Mouse (Mus musculus) heart, embryonic 15.5 days (tissue): Measurements from ENCODE around the gene Zfp704. TPM values are rescaled to one million over a fixed set of nuclear protein-coding genes. Genes with fewer than 3 reads are reported as not detected.
A peak's percentile ranks its signal among the peaks of the same experiment; 100 is the strongest.

Experiments
- ATAC-seq: fragments of 200-750 bp; cut with Nextera tagmentation; replicated peaks from 2 replicates; pipeline ENCODE4 v1.8.0; 2017; ENCODE audit warnings: low read depth, moderate TSS enrichment; ENCODE audit not compliant: insufficient number of reproducible peaks, insufficient read depth, low FRiP score
- H3K27ac ChIP-seq: fragments of 300-500 bp; sonication (generic); 2 replicates; pipeline ENCODE4 v1.5.1; 2015; ENCODE audit warnings: mild to moderate bottlenecking, inconsistent platforms
- H3K27me3 ChIP-seq: fragments of 300-500 bp; sonication (generic); 2 replicates; pipeline ENCODE4 v1.6.1; 2015; ENCODE audit warnings: inconsistent platforms
- H3K36me3 ChIP-seq: fragments of 300-500 bp; sonication (generic); 2 replicates; pipeline ENCODE4 v1.6.1; 2015; ENCODE audit warnings: mild to moderate bottlenecking, inconsistent platforms
- H3K4me1 ChIP-seq: fragments of 300-500 bp; sonication (generic); replicated peaks from 2 replicates; pipeline ENCODE4 v1.6.1; 2015; ENCODE audit warnings: inconsistent platforms
- H3K4me2 ChIP-seq: fragments of 300-500 bp; sonication (generic); 2 replicates; pipeline ENCODE4 v1.6.1; 2015; ENCODE audit warnings: inconsistent platforms, mild to moderate bottlenecking, moderate library complexity
- H3K4me3 ChIP-seq: fragments of 300-500 bp; sonication (generic); 2 replicates; pipeline ENCODE4 v1.5.1; 2015; ENCODE audit warnings: mild to moderate bottlenecking, inconsistent platforms
- H3K9ac ChIP-seq: fragments of 300-500 bp; sonication (generic); 2 replicates; pipeline ENCODE4 v1.6.1; 2015; ENCODE audit warnings: mild to moderate bottlenecking, inconsistent platforms
- H3K9me3 ChIP-seq: fragments of 300-500 bp; sonication (generic); replicated peaks from 2 replicates; pipeline ENCODE4 v1.6.1; 2016; ENCODE audit warnings: inconsistent platforms
- WGBS: fragments of 180-500 bp; shearing (Covaris S2); methylation state at CpG from one replicate; pipeline ENCODE4 v1.1.7; 2015; ENCODE audit warnings: mixed read lengths; 5-methylcytosine and 5-hydroxymethylcytosine counted together
- polyA plus RNA-seq: library from polyadenylated mRNA; unstranded; fragments of >200 nt; fragmentation: Nextera tagmentation; extraction: Ambion mirVana; gene quantifications from 2 replicates; pipeline ENCODE4 v1.2.1, GENCODE M21; 2015

The Zfp704 gene
- polyA plus RNA-seq, 1 experiment from 2014 or later: 5.6 TPM

GRCm38 (mm10) chr3:9554916-9555315 is 55.0 kb downstream of the Zfp704 start:
- Histone ChIP-seq H3K4me3 (no peak overlapping the region), H3K4me1 (peaks cover 20% of the 10 kb centered on the region), H3K27ac (no peak overlapping the region), H3K4me2 (no peak overlapping the region), H3K9me3 (no peaks in the 10 kb centered on the region), H3K27me3 (no peaks in the 10 kb centered on the region), H3K36me3 (no peaks in the 10 kb centered on the region), H3K9ac (no peak overlapping the region)
- ATAC-seq: no peak
- 88% methylated on average over 6 of the region's 6 CpGs for WGBS

- Histone ChIP-seq H3K4me2 (no peak overlapping the region), H3K4me3 (no peak overlapping the region), H3K27me3 (no peaks in the 10 kb centered on the region), H3K9ac (no peak overlapping the region), H3K9me3 (no peaks in the 10 kb centered on the region), H3K27ac (no peak overlapping the region), H3K36me3 (no peaks in the 10 kb centered on the region), H3K4me1 (peaks cover 36% of the 10 kb centered on the region)
- no peak; the same call in 1 of the 2 replicates for ATAC-seq
- 45% methylated on average over 8 of the region's 8 CpGs for WGBS
Observed at GRCm38 (mm10) chr3:9552332-9552731, 57.6 kb downstream of the Zfp704 start.

GRCm38 (mm10) chr3:9550930-9551329 is 59.0 kb downstream of the Zfp704 start:
- Histone ChIP-seq H3K36me3 (no peaks in the 10 kb centered on the region), H3K4me1 (peaks cover 44% of the 10 kb centered on the region), H3K9me3 (no peaks in the 10 kb centered on the region), H3K4me3 (no peak overlapping the region), H3K4me2 (no peak overlapping the region), H3K9ac (no peak overlapping the region), H3K27me3 (no peaks in the 10 kb centered on the region), H3K27ac (no peak overlapping the region)
- no peak for ATAC-seq
- WGBS: 65% methylated on average over 1 of the region's 1 CpGs

DNA sequence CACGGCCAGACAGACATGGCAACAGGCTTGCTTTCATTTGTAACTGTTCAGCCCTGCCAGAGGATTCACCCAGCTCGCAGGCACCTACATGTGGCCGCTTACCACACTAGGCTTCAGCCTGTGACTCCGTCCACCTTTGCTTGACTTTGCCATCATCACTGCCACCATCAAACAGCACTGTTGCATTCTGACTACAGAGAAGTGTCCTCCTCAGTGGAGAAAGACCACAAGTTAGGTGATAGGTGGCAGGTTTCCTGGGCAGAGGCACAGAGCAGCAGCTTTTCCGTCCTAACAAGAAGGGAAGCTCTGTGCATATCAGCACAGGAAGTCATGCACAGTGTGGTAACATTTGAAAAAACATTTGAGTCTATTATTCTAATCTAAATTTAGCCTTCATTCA is 60.1 kb downstream of the Zfp704 start:
- 0 out of 2 replicates have a peak overlapping the region, but pooled peaks have one; percentile 14 for H3K4me2 ChIP-seq
- WGBS: 58% methylated on average over 5 of the region's 5 CpGs
- H3K4me3 ChIP-seq: no peak overlapping the region
- no peak overlapping the region for H3K9ac ChIP-seq
- no peak overlapping the region for H3K27ac ChIP-seq
- H3K4me1 ChIP-seq: peaks cover 44% of the 10 kb centered on the region
- H3K27me3 ChIP-seq: no peaks in the 10 kb centered on the region
- no peak for ATAC-seq
- no peaks in the 10 kb centered on the region for H3K36me3 ChIP-seq
- H3K9me3 ChIP-seq: no peaks in the 10 kb centered on the region

DNA sequence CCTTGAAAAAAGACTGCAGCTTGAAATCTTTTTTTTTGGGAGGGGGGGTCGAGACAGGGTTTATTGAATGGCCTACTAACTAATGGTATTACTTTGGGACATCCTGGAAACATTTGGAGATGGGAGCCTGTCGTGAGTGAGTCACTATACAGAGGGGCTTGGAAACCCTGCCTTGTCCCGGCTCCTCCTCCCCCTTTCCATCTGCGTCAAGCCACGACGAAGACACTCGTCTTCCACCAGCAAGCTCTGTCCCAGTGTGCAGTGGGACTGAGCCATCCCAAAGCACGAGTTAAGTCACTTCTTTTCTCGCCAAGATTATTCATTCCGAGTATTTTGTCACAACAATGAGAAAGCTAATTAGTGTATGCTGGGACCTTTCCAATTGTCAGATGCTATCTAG is 61.7 kb downstream of the Zfp704 start:
- ATAC-seq: no peak
- H3K27me3 ChIP-seq: no peaks in the 10 kb centered on the region
- no peak overlapping the region for H3K27ac ChIP-seq
- no peak overlapping the region for H3K4me3 ChIP-seq
- no peaks in the 10 kb centered on the region for H3K9me3 ChIP-seq
- no peaks in the 10 kb centered on the region for H3K36me3 ChIP-seq
- WGBS: 42% methylated on average over 10 of the region's 10 CpGs
- H3K4me1 ChIP-seq: peaks cover 47% of the 10 kb centered on the region
- H3K9ac ChIP-seq: no peak overlapping the region
- H3K4me2 ChIP-seq: no peak overlapping the region; the same call in 1 of the 2 replicates

DNA sequence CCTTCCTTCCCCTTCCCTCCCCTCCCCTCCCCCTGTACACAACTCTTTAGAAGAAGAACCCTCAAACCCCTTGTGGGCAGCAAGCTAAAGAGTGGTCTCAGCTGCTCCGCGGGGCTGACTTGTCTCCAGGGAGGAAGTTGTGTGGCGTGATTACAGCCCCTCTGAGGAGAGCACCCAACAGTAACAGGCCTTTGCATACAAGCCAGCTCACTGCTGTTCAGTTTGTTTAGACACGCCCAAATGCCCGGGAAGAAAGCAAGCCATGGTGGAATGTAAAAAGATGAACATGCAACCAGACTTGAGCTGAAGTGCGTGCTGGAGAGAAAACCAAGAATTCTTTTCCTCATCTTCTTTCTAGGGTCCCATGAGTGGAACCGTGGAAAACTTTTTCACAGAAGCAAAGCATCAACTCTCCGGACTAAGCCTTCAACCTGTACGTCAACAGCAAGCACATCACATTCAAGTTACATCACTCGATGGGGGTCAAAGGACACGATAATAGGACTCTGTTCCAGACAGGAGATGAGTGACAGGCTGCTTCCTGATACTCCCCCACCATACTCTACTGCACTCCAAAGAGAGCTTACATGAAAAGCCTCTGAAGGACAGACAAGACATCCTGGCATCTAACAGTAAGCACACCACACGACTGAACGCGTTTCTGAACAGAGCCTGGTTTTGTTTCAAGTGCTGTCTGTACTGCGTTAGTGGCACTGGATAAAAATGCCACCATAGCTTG is 62.8 kb downstream of the Zfp704 start:
- Histone ChIP-seq H3K4me2 (peak overlapping the region; percentile 17; the same call in 1 of the 2 replicates), H3K4me1 (peaks cover 40% of the 10 kb centered on the region), H3K9ac (no peak overlapping the region), H3K4me3 (no peak overlapping the region), H3K9me3 (no peaks in the 10 kb centered on the region), H3K27me3 (no peaks in the 10 kb centered on the region), H3K27ac (peak overlapping the region; percentile 20; the same call in 1 of the 2 replicates), H3K36me3 (no peaks in the 10 kb centered on the region)
- ATAC-seq: no peak
- 14% methylated on average over 15 of the region's 15 CpGs for WGBS

DNA sequence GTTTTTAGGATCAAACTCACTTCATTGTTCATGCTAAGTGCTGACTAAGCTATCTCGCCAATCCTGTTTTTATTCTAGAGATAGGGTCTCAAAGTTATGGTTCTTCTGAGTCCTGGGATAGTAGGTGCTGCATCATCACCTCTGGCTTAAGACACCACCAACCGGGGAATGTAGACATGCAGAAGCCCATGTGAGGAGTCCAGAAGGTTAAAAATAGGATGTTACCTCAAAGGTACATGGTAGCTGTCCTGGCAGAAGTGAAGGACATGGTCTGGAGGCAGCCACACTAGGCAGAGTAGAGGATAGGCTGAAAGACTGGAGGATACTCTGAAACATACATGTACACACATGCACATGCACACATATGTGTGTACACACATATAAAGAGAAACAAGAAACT is 65.5 kb downstream of the Zfp704 start:
- no peak for ATAC-seq

GRCm38 (mm10) chr3:9543916-9544315 is 66.0 kb downstream of the Zfp704 start:
- no peak overlapping the region for H3K4me2 ChIP-seq
- WGBS: 82% methylated on average over 5 of the region's 5 CpGs
- no peaks in the 10 kb centered on the region for H3K9me3 ChIP-seq
- no peak overlapping the region for H3K4me3 ChIP-seq
- H3K27ac ChIP-seq: no peak overlapping the region
- H3K9ac ChIP-seq: no peak overlapping the region
- H3K4me1 ChIP-seq: peaks cover 23% of the 10 kb centered on the region
- no peaks in the 10 kb centered on the region for H3K36me3 ChIP-seq
- no peak for ATAC-seq
- no peaks in the 10 kb centered on the region for H3K27me3 ChIP-seq

More for the DNA sequence above, 65.5 kb downstream of the Zfp704 start:
- no peak overlapping the region for H3K4me2 ChIP-seq
- peaks cover 25% of the 10 kb centered on the region for H3K4me1 ChIP-seq
- H3K9me3 ChIP-seq: no peaks in the 10 kb centered on the region
- no peak overlapping the region for H3K9ac ChIP-seq
- H3K27ac ChIP-seq: no peak overlapping the region
- H3K27me3 ChIP-seq: no peaks in the 10 kb centered on the region
- H3K36me3 ChIP-seq: no peaks in the 10 kb centered on the region
- WGBS: 63% methylated on average over 2 of the region's 2 CpGs
- H3K4me3 ChIP-seq: no peak overlapping the region

DNA sequence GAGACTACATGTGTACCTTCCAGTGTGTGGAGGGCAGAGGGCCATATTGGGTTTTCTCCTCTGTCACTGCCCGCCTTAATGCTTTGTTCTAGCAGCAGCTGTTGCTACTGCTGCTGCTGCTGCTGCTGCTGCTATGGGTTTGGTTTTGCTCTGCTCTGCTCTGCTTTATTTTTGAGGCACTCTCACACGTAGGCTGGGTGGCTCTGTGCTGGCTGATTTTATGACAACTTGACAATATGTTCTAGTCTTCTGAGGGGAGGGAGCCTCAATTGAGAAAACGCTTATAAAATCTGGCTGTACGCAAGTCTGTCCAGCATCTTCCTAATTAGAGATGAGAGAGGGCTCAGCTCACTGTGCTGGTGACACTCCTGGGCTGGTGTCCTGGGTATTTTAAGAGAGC is 66.4 kb downstream of the Zfp704 start:
- ATAC-seq: no peak
- Histone ChIP-seq H3K4me1 (peaks cover 23% of the 10 kb centered on the region), H3K9me3 (no peaks in the 10 kb centered on the region), H3K36me3 (no peaks in the 10 kb centered on the region), H3K9ac (no peak overlapping the region), H3K4me3 (no peak overlapping the region), H3K27me3 (no peaks in the 10 kb centered on the region), H3K4me2 (no peak overlapping the region), H3K27ac (no peak overlapping the region)
- WGBS: 73% methylated on average over 4 of the region's 4 CpGs

- H3K4me3 ChIP-seq: no peak overlapping the region
- no peaks in the 10 kb centered on the region for H3K36me3 ChIP-seq
- WGBS: 88% methylated on average over 14 of the region's 14 CpGs
- peaks cover 9% of the 10 kb centered on the region for H3K4me1 ChIP-seq
- H3K27ac ChIP-seq: no peak overlapping the region
- no peaks in the 10 kb centered on the region for H3K27me3 ChIP-seq
- no peak overlapping the region for H3K9ac ChIP-seq
- no peak for ATAC-seq
- H3K4me2 ChIP-seq: no peak overlapping the region
- no peaks in the 10 kb centered on the region for H3K9me3 ChIP-seq
Observed at GRCm38 (mm10) chr3:9541561-9541960, 68.3 kb downstream of the Zfp704 start.

DNA sequence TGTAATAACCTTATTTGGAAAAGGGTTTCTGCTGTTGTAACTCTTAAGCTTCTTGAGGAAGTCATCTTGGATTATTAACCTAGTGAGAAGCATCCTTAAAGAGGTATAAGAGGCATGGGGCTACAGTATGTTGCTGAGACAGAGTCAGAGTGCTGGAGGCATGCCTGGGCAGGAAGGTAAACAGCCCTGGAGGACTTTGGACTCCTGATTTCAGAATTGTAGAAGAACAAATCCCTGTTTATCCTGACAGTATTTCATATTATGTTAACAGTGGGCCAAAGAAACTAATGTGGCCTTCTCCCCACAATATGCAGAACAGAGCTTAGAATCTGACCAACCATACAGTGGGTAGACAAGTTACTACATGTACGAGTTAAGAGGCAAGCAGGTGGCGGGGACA is 71.4 kb downstream of the Zfp704 start:
- H3K9me3 ChIP-seq: no peaks in the 10 kb centered on the region
- H3K27ac ChIP-seq: no peak overlapping the region
- 80% methylated on average over 2 of the region's 2 CpGs for WGBS
- H3K27me3 ChIP-seq: no peaks in the 10 kb centered on the region
- no peak overlapping the region for H3K4me2 ChIP-seq
- H3K36me3 ChIP-seq: no peaks in the 10 kb centered on the region
- ATAC-seq: no peak
- H3K4me1 ChIP-seq: 0 out of 2 replicates have a peak, but pooled peaks cover 4% of the 10 kb centered on the region
- no peak overlapping the region for H3K9ac ChIP-seq
- no peak overlapping the region for H3K4me3 ChIP-seq

GRCm38 (mm10) chr3:9537889-9538288 is 72.0 kb downstream of the Zfp704 start:
- ATAC-seq: no peak
- WGBS: 64% methylated on average over 7 of the region's 7 CpGs
- Histone ChIP-seq H3K4me2 (no peak overlapping the region), H3K36me3 (no peaks in the 10 kb centered on the region), H3K27ac (no peak overlapping the region), H3K4me3 (no peak overlapping the region), H3K9ac (no peak overlapping the region), H3K9me3 (no peaks in the 10 kb centered on the region), H3K27me3 (no peaks in the 10 kb centered on the region), H3K4me1 (0 out of 2 replicates have a peak, but pooled peaks cover 4% of the 10 kb centered on the region)
